ENCODE assay signal across 10 mouse cellular contexts in the genomic region with DNA sequence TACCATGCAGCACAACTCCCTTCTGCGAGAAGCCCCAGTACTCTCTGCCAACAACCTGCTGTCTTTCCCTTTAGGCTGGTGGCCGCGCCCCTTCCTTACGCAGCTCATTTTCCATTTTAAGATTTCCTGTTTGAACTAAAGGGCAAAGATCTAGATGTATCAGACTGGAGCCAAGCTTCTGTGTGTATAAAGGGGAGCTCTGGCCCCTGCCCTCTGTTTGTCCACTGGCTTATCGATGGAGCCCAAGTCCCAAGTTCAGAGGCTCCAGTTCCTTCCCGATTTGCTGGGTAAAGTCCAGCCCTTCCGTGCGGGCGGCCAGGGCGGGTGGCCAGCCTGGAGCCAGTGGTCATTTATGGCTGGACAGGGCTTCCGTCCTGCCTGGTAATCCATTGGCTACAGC.
DNase-seq lines count a peak whose midpoint lies in the region; ATAC-seq and TF ChIP-seq lines count a peak whose summit lies in the region.
"Had no signal": no experiment of that assay in that cellular context is flagged by ENCODE, and none has a peak within 500 bp of the region (broad histone marks: within the 10 kb centered on the region; RNA-seq: fewer than 3 reads in every experiment).

No protein-coding gene starts in this region.

- intact Hi-C loops in heart, adult 2 months (cut with DNase I), result loop anchor here (1.0 to 2.0 kb wide), 3 partner anchors 45 to 508 kb away; no protein-coding TSS in a partner anchor
- intact Hi-C loops in left cerebral cortex, postnatal 14 days (cut with DNase I), result no loop called here

- peak; percentile 23 for DNase-seq in adrenal gland, postnatal 14 days
- DNase-seq in heart, adult 2 months, result peak; percentile 68 to 77
- peak; percentile 39 for DNase-seq in kidney, postnatal 10 days
- DNase-seq in lung, postnatal 0 days (ENCODE audit: low spot score), result peak; percentile 77
- no peak for DNase-seq in natural killer cell, adult 2 months (ENCODE audit: low spot score in 2 of 2)
- no peak for DNase-seq in ovary, adult 18-20 months (ENCODE audit: low spot score)
- DNase-seq in left cerebral cortex, postnatal 14 days (ENCODE audit: low spot score in 2 of 2), result no peak
- DNase-seq in left cerebral cortex, adult 8-10 months (ENCODE audit: low spot score in 2 of 2), result no peak

- ATAC-seq in lung, postnatal 0 days, result peak; percentile 90

- H3K79me2 ChIP-seq in heart, adult 2 months (replicated peaks; ENCODE audit: control insufficient read depth, insufficient read depth, low read length), result no peaks in the 10 kb centered on the region

- H3K4me2 ChIP-seq in lung, postnatal 0 days (replicated peaks; ENCODE audit: low read depth, low read length), result no peak overlapping the region
- H3K4me2 ChIP-seq: heart, embryonic 15.5 days had no signal

- no peaks in the 10 kb centered on the region for H3K36me3 ChIP-seq in heart, adult 2 months (ENCODE audit: control insufficient read depth, insufficient read depth, low read length)
- no peaks in the 10 kb centered on the region for H3K36me3 ChIP-seq in lung, postnatal 0 days (ENCODE audit: insufficient read depth, low read length)
- H3K36me3 ChIP-seq: heart, embryonic 15.5 days had no signal

- peak; percentile 33; the same call in 1 of the 2 replicates for TF ChIP-seq POLR2A in heart, adult 2 months (IDR thresholded peaks at IDR 0.05; ENCODE audit: insufficient read depth, low read depth, low read length)

- H3K27me3 ChIP-seq in heart, adult 2 months (ENCODE audit: control insufficient read depth, insufficient read depth, low read length), result no peaks in the 10 kb centered on the region
- H3K27me3 ChIP-seq in lung, postnatal 0 days (replicated peaks; ENCODE audit: insufficient read depth, low read length), result no peaks in the 10 kb centered on the region
- H3K27me3 ChIP-seq: heart, embryonic 15.5 days had no signal

- H3K9ac ChIP-seq in heart, adult 2 months (ENCODE audit: low read depth, low read length), result no peak overlapping the region
- no peak overlapping the region for H3K9ac ChIP-seq in lung, postnatal 0 days (replicated peaks; ENCODE audit: low read depth)
- H3K9ac ChIP-seq: heart, embryonic 15.5 days had no signal

- peak overlapping the region; percentile 75 for H3K27ac ChIP-seq in heart, adult 2 months
- H3K27ac ChIP-seq in lung, postnatal 0 days (ENCODE audit: low read length), result peak overlapping the region; percentile 72
- H3K27ac ChIP-seq: heart, embryonic 15.5 days; macrophage had no signal

- H3K9me3 ChIP-seq in lung, postnatal 0 days (ENCODE audit: low read length), result no peaks in the 10 kb centered on the region
- H3K9me3 ChIP-seq: heart, embryonic 15.5 days had no signal

- peak; percentile 46; the same call in 1 of the 2 replicates for TF ChIP-seq EP300 in heart, adult 2 months (IDR thresholded peaks at IDR 0.05; ENCODE audit: insufficient read depth, low read depth, low read length)
- peak; percentile 96 for TF ChIP-seq EP300 in lung, postnatal 0 days (IDR thresholded peaks at IDR 0.05)

- 50% methylated on average over 11 of the region's 11 CpGs for WGBS in heart, adult 2 months
- 59% methylated on average over 11 of the region's 11 CpGs for WGBS in lung, postnatal 0 days

- no peak overlapping the region for H3K4me3 ChIP-seq in heart, adult 2 months
- no peak overlapping the region for H3K4me3 ChIP-seq in lung, postnatal 0 days (ENCODE audit: low read depth, low read length)
- H3K4me3 ChIP-seq: heart, embryonic 15.5 days had no signal

- no peak for TF ChIP-seq CTCF in heart, adult 2 months (IDR thresholded peaks at IDR 0.05)
- TF ChIP-seq CTCF in lung, postnatal 0 days (IDR thresholded peaks at IDR 0.05), result no peak

- peaks cover 7% of the 10 kb centered on the region for H3K4me1 ChIP-seq in heart, adult 2 months (ENCODE audit: control insufficient read depth, insufficient read depth, low read length)
- H3K4me1 ChIP-seq in lung, postnatal 0 days (ENCODE audit: insufficient read depth, low read depth, low read length), result no peaks in the 10 kb centered on the region
- H3K4me1 ChIP-seq: heart, embryonic 15.5 days had no signal

Comparison
In these comparisons a context has a peak if more than half of its experiments do, and no peak if none do; other contexts are left out.
1. DNase-seq: peak in adrenal gland, postnatal 14 days (single experiment), heart, adult 2 months (2 of 2), kidney, postnatal 10 days (single experiment) and lung, postnatal 0 days (single experiment); none in natural killer cell, adult 2 months (0 of 2), ovary, adult 18-20 months (single experiment), left cerebral cortex, postnatal 14 days (0 of 2) and left cerebral cortex, adult 8-10 months (0 of 2).